Mouse (Mus musculus) midbrain, postnatal 0 days (tissue): ENCODE measurements around the gene Ecsit. TPM values are rescaled to one million over a fixed set of nuclear protein-coding genes. Genes with fewer than 3 reads are reported as not detected.

Experiments
- ATAC-seq: fragments of 200-750 bp; cut with Nextera tagmentation; 2 replicates; pipeline ENCODE4 v1.8.0; 2017; ENCODE audit warnings: moderate number of reproducible peaks, mild to moderate bottlenecking, moderate TSS enrichment, moderate library complexity; ENCODE audit not compliant: low FRiP score
- DNase-seq: peaks from one replicate; pipeline ENCODE4 v3.0.0-alpha.2; 2015; ENCODE audit warnings: low spot score
- H3K27ac ChIP-seq: fragments of 300-500 bp; sonication (generic); 2 replicates; pipeline ENCODE4 v1.5.1; 2014; ENCODE audit warnings: low read depth, mild to moderate bottlenecking, low read length, mixed read lengths
- H3K27me3 ChIP-seq: fragments of 300-500 bp; sonication (generic); 2 replicates; pipeline ENCODE4 v1.6.1; 2014; ENCODE audit warnings: low read length, control low read depth, mixed read lengths; ENCODE audit not compliant: insufficient read depth
- H3K36me3 ChIP-seq: fragments of 300-500 bp; sonication (generic); 2 replicates; pipeline ENCODE4 v1.6.1; 2014; ENCODE audit warnings: low read length, control low read depth, mixed read lengths; ENCODE audit not compliant: insufficient read depth
- H3K4me1 ChIP-seq: fragments of 300-500 bp; sonication (generic); 2 replicates; pipeline ENCODE4 v1.6.1; 2014; ENCODE audit warnings: mild to moderate bottlenecking, control low read depth, antibody characterized with exemption, low read length, mixed read lengths; ENCODE audit not compliant: insufficient read depth
- H3K4me2 ChIP-seq: fragments of 300-500 bp; sonication (generic); 2 replicates; pipeline ENCODE4 v1.6.1; 2014; ENCODE audit warnings: low read depth, mild to moderate bottlenecking, low read length, mixed read lengths; ENCODE audit not compliant: poor library complexity, severe bottlenecking
- H3K4me3 ChIP-seq: fragments of 300-500 bp; sonication (generic); 2 replicates; pipeline ENCODE4 v1.5.1; 2014; ENCODE audit warnings: low read depth, mild to moderate bottlenecking, low read length, moderate library complexity
- H3K9ac ChIP-seq: fragments of 300-500 bp; sonication (generic); replicated peaks from 2 replicates; pipeline ENCODE4 v1.6.1; 2014; ENCODE audit warnings: mild to moderate bottlenecking, low read length, moderate library complexity, mixed read lengths; ENCODE audit not compliant: poor library complexity, severe bottlenecking
- H3K9me3 ChIP-seq: fragments of 300-500 bp; sonication (generic); 2 replicates; pipeline ENCODE4 v1.6.1; 2016; ENCODE audit warnings: low read length, control low read depth
- CTCF ChIP-seq: IDR thresholded peaks from 2 replicates; pipeline ENCODE4 v1.5.1; 2016; ENCODE audit warnings: antibody characterized with exemption, mild to moderate bottlenecking
- WGBS: fragments of 180-500 bp; shearing (Covaris S2); extraction: QIAGEN DNeasy Blood & Tissue Kit; methylation state at CpG from one replicate; pipeline ENCODE4 v1.1.7; 2014; 5-methylcytosine and 5-hydroxymethylcytosine counted together
- polyA plus RNA-seq: library from polyadenylated mRNA; unstranded; fragments of >200 nt; fragmentation: Nextera tagmentation; extraction: Ambion mirVana; gene quantifications from 2 replicates; pipeline ENCODE4 v1.2.1, GENCODE M21; 2015
- total RNA-seq: library from RNA; depleted of rRNA; stranded (reverse); fragments of >200 nt; gene quantifications from 2 replicates; pipeline ENCODE4 v1.2.3, GENCODE M21; 2014

Ecsit gene
- total and polyA plus RNA-seq, 2 experiments from 2014 or later: 55.0 to 56.3 TPM

- no peak overlapping the region for H3K4me2 ChIP-seq
- no peak for TF ChIP-seq CTCF
- H3K27me3 ChIP-seq: no peaks in the 10 kb centered on the region
- no peak overlapping the region for H3K4me3 ChIP-seq
- WGBS: 96% methylated on average over 9 of the region's 9 CpGs
- no peaks in the 10 kb centered on the region; the same call in 1 of the 2 replicates for H3K4me1 ChIP-seq
- no peak for DNase-seq
- H3K9me3 ChIP-seq: no peaks in the 10 kb centered on the region
- no peak overlapping the region for H3K27ac ChIP-seq
- ATAC-seq: no peak
- H3K9ac ChIP-seq: no peak overlapping the region
- peaks cover 32% of the 10 kb centered on the region for H3K36me3 ChIP-seq
These were observed 28.2 kb downstream of the Ecsit start for GRCm38 (mm10) chr9:22057031-22057517.

DNA sequence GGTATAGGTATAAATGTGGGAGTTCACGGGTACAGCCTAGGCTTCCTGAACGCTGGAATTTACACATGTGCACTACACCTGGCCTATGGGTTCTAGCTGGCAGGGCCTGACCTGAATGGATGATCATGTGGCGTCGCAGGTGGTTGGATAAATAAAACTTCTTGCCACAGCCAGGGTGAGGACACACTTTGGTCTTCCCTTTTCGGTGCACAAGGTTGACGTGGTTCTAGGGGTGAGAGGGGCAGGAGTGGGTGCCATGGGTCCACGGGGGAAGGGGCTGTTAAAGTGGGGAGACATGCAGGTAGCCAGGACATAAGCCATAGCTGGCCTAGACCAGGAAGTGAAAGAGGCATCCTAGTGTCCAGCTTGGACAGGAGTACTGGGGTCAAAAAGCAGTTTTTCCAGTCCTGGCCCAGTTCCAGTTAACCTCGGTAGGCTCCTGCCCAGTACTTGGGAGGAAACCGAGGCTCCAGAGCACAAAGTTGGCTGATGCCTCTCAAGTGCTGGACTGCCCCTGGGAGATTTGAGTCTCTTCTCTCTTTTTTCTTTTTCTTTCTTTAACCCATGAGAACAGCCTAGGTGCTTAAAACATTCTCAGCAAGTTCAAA lies 28.8 kb downstream of the Ecsit start:
- Histone ChIP-seq H3K4me2 (no peak overlapping the region), H3K9me3 (no peaks in the 10 kb centered on the region), H3K4me3 (no peak overlapping the region), H3K27me3 (no peaks in the 10 kb centered on the region), H3K27ac (no peak overlapping the region), H3K9ac (no peak overlapping the region), H3K36me3 (peaks cover 28% of the 10 kb centered on the region), H3K4me1 (no peaks in the 10 kb centered on the region; the same call in 1 of the 2 replicates)
- ATAC-seq: no peak
- DNase-seq: no peak
- WGBS: 82% methylated on average over 9 of the region's 9 CpGs
- TF ChIP-seq CTCF: no peak

- Histone ChIP-seq H3K27me3 (no peaks in the 10 kb centered on the region), H3K9me3 (no peaks in the 10 kb centered on the region), H3K4me3 (no peak overlapping the region), H3K36me3 (peaks cover 22% of the 10 kb centered on the region), H3K4me1 (no peaks in the 10 kb centered on the region; the same call in 1 of the 2 replicates), H3K9ac (no peak overlapping the region), H3K4me2 (no peak overlapping the region), H3K27ac (no peak overlapping the region)
- WGBS: 45% methylated on average over 29 of the region's 29 CpGs
- ATAC-seq (no peak), DNase-seq (no peak)
- no peak for TF ChIP-seq CTCF
These were observed 29.5 kb downstream of the Ecsit start for GRCm38 (mm10) chr9:22055713-22056112.

DNA sequence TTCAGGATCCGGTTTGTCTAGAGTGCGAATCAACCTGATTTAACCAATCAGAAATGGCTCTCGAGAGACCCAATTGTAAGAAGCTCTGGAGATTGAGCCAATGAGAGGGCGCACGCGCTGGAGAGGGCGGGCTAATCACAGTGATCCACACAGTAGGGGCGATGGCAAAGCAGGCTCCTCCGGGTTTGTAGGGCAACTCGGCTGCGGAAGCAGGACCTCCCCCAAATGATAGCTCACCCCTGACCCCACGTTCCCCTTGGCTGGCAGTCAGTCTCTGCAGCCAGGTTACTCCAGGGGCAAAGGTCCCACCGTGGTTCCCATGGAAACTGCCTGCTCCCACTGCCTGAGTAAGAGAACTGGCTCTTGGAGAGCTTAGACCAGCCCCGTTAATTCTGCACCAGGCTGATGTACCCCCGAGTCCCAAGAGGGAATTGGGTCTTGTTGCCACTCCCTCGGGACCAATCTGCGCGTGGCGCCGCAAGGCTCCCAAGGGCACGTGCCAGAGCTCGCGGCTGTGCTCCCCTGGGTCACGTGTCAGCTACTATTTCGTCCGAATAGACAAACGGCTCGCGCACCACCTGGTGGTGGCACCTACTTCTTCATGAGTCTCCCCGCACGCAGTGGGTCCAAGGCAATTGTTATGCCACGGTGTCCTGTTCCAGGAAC lies 30.7 kb downstream of the Ecsit start:
- no peaks in the 10 kb centered on the region; the same call in 1 of the 2 replicates for H3K4me1 ChIP-seq
- H3K9ac ChIP-seq: no peak overlapping the region
- WGBS: 1% methylated on average over 32 of the region's 32 CpGs
- H3K9me3 ChIP-seq: no peaks in the 10 kb centered on the region
- peak; percentile 62 for ATAC-seq
- TF ChIP-seq CTCF: peak; percentile 84
- peak overlapping the region; percentile 15 for H3K4me3 ChIP-seq
- peaks cover 20% of the 10 kb centered on the region for H3K36me3 ChIP-seq
- H3K4me2 ChIP-seq: peak overlapping the region; percentile 48
- no peaks in the 10 kb centered on the region for H3K27me3 ChIP-seq
- H3K27ac ChIP-seq: no peak overlapping the region
- peak; percentile 91 for DNase-seq

GRCm38 (mm10) chr9:22053657-22054056 lies 31.6 kb downstream of the Ecsit start:
- Histone ChIP-seq H3K36me3 (peaks cover 17% of the 10 kb centered on the region), H3K27ac (no peak overlapping the region), H3K4me1 (peaks cover 4% of the 10 kb centered on the region; the same call in 1 of the 2 replicates), H3K4me2 (no peak overlapping the region), H3K9ac (no peak overlapping the region), H3K27me3 (no peaks in the 10 kb centered on the region), H3K4me3 (no peak overlapping the region), H3K9me3 (no peaks in the 10 kb centered on the region)
- no peak for TF ChIP-seq CTCF
- ATAC-seq: no peak
- WGBS: 35% methylated on average over 6 of the region's 7 CpGs
- no peak for DNase-seq

GRCm38 (mm10) chr9:22051958-22052254 lies 33.3 kb downstream of the Ecsit start, which contains the start of gene Elavl3:
Gene Elavl3, minus strand, starts transcription at chr9:22052023.
- Histone ChIP-seq H3K4me2 (peak within 1 kb of the TSS; percentile 71), H3K9ac (peak within 1 kb of the TSS; percentile 97), H3K27ac (peak within 1 kb of the TSS; percentile 96), H3K4me3 (peak within 1 kb of the TSS; percentile 91), H3K9me3 (no peaks in the 10 kb centered on the region), H3K27me3 (no peaks in the 10 kb centered on the region), H3K4me1 (peaks cover 10% of the 10 kb centered on the region; the same call in 1 of the 2 replicates), H3K36me3 (0 out of 2 replicates have a peak, but pooled peaks cover 1% of the 10 kb centered on the region)
- ATAC-seq: peak; percentile 70
- peak; percentile 91 for DNase-seq
- TF ChIP-seq CTCF: peak; percentile 48
- WGBS: 1% methylated on average over 19 of the region's 28 CpGs
